Mouse (Mus musculus) left cerebral cortex, adult 2 months (tissue): Measurements from ENCODE around the gene Kcna7. TPM values are rescaled to one million over a fixed set of nuclear protein-coding genes. Genes with fewer than 3 reads are reported as not detected.

Source experiments
- DNase-seq, 2 experiments: peaks; one replicate each; pipeline ENCODE4 v3.0.0; 2021 to 2022; ENCODE audit warnings: low spot score in 2 of 2, mixed read lengths in 1 of 2; ENCODE audit errors: extremely low spot score in 1 of 2
- H3K27ac ChIP-seq: fragments of 200-600 bp; 2 replicates; pipeline ENCODE4 v1.8.1; 2022
- H3K4me3 ChIP-seq: fragments of 200-600 bp; 2 replicates; pipeline ENCODE4 v1.8.1; 2022
- CTCF ChIP-seq: fragments of 200-600 bp; IDR thresholded peaks from 2 replicates; pipeline ENCODE4 v1.8.1; 2022; ENCODE audit warnings: antibody characterized with exemption, mild to moderate bottlenecking, moderate library complexity
- intact Hi-C: fragments of 180-260 bp; cut with DNase I; formaldehyde crosslinking; loops from one replicate; pipeline ENCODE4 v1.15.1; 2025
- microRNA-seq, 2 experiments: library from miRNA; unstranded; fragments of <30 nt; microRNA quantifications; one replicate each; pipeline ENCODE4 v1.2.0; 2021
- total RNA-seq, 2 experiments: library from RNA; stranded (reverse); gene quantifications; 2 replicates each; pipeline ENCODE4 v1.2.3; 2021

The Kcna7 gene
- total RNA-seq, 2 experiments from 2014 or later: not detected

- peak overlapping the region; percentile 88 for H3K4me3 ChIP-seq
- no peak for TF ChIP-seq CTCF
- DNase-seq: no peak
- intact Hi-C loops: no loop called here
- peak overlapping the region; percentile 63 for H3K27ac ChIP-seq
Observed at GRCm38 (mm10) chr7:45457204-45458060, 52.0 kb downstream of the Kcna7 start.

- intact Hi-C loops: no loop called here
- no peak for TF ChIP-seq CTCF
- Histone ChIP-seq H3K27ac (peak overlapping the region; percentile 95), H3K4me3 (peak overlapping the region; percentile 88)
- peak; percentile 67 to 70 for DNase-seq
Observed at GRCm38 (mm10) chr7:45458748-45459563, 53.5 kb downstream of the Kcna7 start.

Small RNA genes within 50 kb of the gene (microRNA-seq; reads per million reads assigned to microRNA genes)
- 0 to 0.24 reads per million in 2 experiments for gene Gm22133

Other genes starting within 250 kb of the Kcna7 start
- gene Slc17a7, start 241.7 kb upstream of the Kcna7 start, total RNA-seq: 1,000 to 10,000 TPM; 1,255 to 1,327 TPM
- under 1 TPM in 1 of 2 experiments, not detected in 1; 0.29 TPM for gene Gfy, start 226.1 kb upstream of the Kcna7 start, total RNA-seq
- not detected for gene Pth2, start 224.7 kb upstream of the Kcna7 start, total RNA-seq
- 1 to 10 TPM; 6.7 to 7.5 TPM for gene Ccdc155, start 200.8 kb upstream of the Kcna7 start, total RNA-seq
- 10 to 100 TPM; 32.4 to 33.5 TPM for gene Dkkl1, start 193.5 kb upstream of the Kcna7 start, total RNA-seq
- 1 to 10 TPM; 3.9 to 4.1 TPM for gene Tead2, start 189.9 kb upstream of the Kcna7 start, total RNA-seq
- gene Cd37, start 166.5 kb upstream of the Kcna7 start, total RNA-seq: 1 to 10 TPM; 4.2 to 5.4 TPM
- 1 to 10 TPM; 1.9 to 2.4 TPM for gene Slc6a16, start 164.6 kb upstream of the Kcna7 start, total RNA-seq
- gene Slc6a21, start 128.1 kb upstream of the Kcna7 start, total RNA-seq: under 1 TPM in 1 of 2 experiments, not detected in 1; 0.23 TPM
- 10 to 100 TPM; 18.5 to 24.6 TPM for gene Trpm4, start 71.9 kb upstream of the Kcna7 start, total RNA-seq
- gene Hrc, start 70.4 kb upstream of the Kcna7 start, total RNA-seq: under 1 TPM; 0.23 to 0.61 TPM
- 100 to 1,000 TPM; 156 to 159 TPM for gene Ppfia3, start 38.6 kb upstream of the Kcna7 start, total RNA-seq
- 100 to 1,000 TPM; 156 to 178 TPM for gene Lin7b, start 35.1 kb upstream of the Kcna7 start, total RNA-seq
- gene Snrnp70, start 9.9 kb upstream of the Kcna7 start, total RNA-seq: 100 to 1,000 TPM; 428 to 429 TPM
- not detected for gene Ntf5, start 8.0 kb downstream of the Kcna7 start, total RNA-seq
- gene Lhb, start 15.2 kb downstream of the Kcna7 start, total RNA-seq: not detected
- 10 to 100 TPM; 18.2 to 19.2 TPM for gene Gys1, start 29.2 kb downstream of the Kcna7 start, total RNA-seq
- 10 to 100 TPM; 34.4 to 39.9 TPM for gene Ruvbl2, start 32.4 kb downstream of the Kcna7 start, total RNA-seq
- 100 to 1,000 TPM; 200 to 208 TPM for gene Ftl1, start 54.2 kb downstream of the Kcna7 start, total RNA-seq
- 10 to 100 TPM; 66.9 to 67.4 TPM for gene Bax, start 61.2 kb downstream of the Kcna7 start, total RNA-seq
- gene Tulp2, start 76.2 kb downstream of the Kcna7 start, total RNA-seq: under 1 TPM in 1 of 2 experiments, not detected in 1; 0.30 TPM
- 1 to 10 TPM; 1.5 to 2.0 TPM for gene Gm45808, start 81.2 kb downstream of the Kcna7 start, total RNA-seq
- gene Dhdh, start 83.2 kb downstream of the Kcna7 start, total RNA-seq: 1 to 10 TPM; 3.7 to 4.8 TPM
- 100 to 1,000 TPM in 1 of 2 experiments, 10 to 100 TPM in 1; 95.4 to 106 TPM for gene Nucb1, start 104.8 kb downstream of the Kcna7 start, total RNA-seq
- 10 to 100 TPM; 25.2 to 29.3 TPM for gene Ppp1r15a, start 120.6 kb downstream of the Kcna7 start, total RNA-seq
- gene Plekha4, start 120.7 kb downstream of the Kcna7 start, total RNA-seq: 1 to 10 TPM; 4.2 to 5.1 TPM
- under 1 TPM; 0.61 to 0.68 TPM for gene Hsd17b14, start 149.2 kb downstream of the Kcna7 start, total RNA-seq
- 10 to 100 TPM; 25.4 to 26.2 TPM for gene Bcat2, start 164.5 kb downstream of the Kcna7 start, total RNA-seq
- gene Fgf21, start 209.8 kb downstream of the Kcna7 start, total RNA-seq: not detected
- gene Fut1, start 211.6 kb downstream of the Kcna7 start, total RNA-seq: not detected
- gene Izumo1, start 216.2 kb downstream of the Kcna7 start, total RNA-seq: under 1 TPM in 1 of 2 experiments, not detected in 1; 0.34 TPM
- 1 to 10 TPM; 6.1 to 8.0 TPM for gene Rasip1, start 221.8 kb downstream of the Kcna7 start, total RNA-seq
- 1 to 10 TPM; 3.5 to 3.9 TPM for gene Mamstr, start 234.3 kb downstream of the Kcna7 start, total RNA-seq